In the genomic region with DNA sequence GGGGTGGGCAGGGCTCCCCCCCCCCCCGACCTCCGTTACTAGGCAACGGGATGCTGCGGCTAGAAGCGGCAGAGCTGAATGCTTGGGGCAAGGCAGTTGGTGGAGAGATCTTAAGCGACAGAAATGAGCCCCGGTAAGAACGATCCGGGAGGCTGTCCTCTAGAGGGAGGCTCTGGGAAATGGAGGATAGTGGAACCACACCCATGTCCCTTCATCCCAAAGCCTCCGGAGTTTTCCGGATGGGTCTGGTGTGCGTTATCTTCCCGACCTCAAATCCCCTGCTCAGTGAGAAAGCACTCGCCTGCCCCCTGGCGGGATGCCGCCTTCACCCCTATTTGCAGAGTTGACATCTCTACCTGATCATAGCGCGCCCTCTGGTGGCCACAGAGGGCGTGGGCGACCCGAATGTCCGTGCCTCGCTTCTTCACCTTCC, we compare ENCODE assay signal across 8 mouse cellular contexts. TPM values are rescaled to one million over a fixed set of nuclear protein-coding genes. Genes with fewer than 3 reads are reported as not detected.
DNase-seq lines count a peak whose midpoint lies in the region; ATAC-seq and TF ChIP-seq lines count a peak whose summit lies in the region.

A gene (plus strand): TSS at position 38 of the 433 bp plus-strand sequence.

- under 1% methylated on average over 23 of the region's 23 CpGs for WGBS in hindbrain, embryonic 16.5 days

- H3K4me1 ChIP-seq in hindbrain, embryonic 16.5 days (ENCODE audit: control insufficient read depth, insufficient read depth, low read depth, low read length), result no peaks in the 10 kb centered on the region

- ATAC-seq in common myeloid progenitor, adult 5-6 weeks (replicated peaks; ENCODE audit: low read depth, poor library complexity, severe bottlenecking), result peak; percentile 99
- ATAC-seq in hindbrain, embryonic 16.5 days, result peak; percentile 96

- no peak within 1 kb of the TSS for H3K27ac ChIP-seq in gastrocnemius, adult 2 months
- no peak within 1 kb of the TSS for H3K27ac ChIP-seq in hindbrain, embryonic 16.5 days (ENCODE audit: low read depth, low read length)

- no peak for TF ChIP-seq CTCF in gastrocnemius, adult 2 months (IDR thresholded peaks at IDR 0.05)

- peak within 1 kb of the TSS; percentile 62 for H3K4me3 ChIP-seq in gastrocnemius, adult 2 months
- peak within 1 kb of the TSS; percentile 49 for H3K4me3 ChIP-seq in hindbrain, embryonic 16.5 days (ENCODE audit: low read length)

- H3K4me2 ChIP-seq in hindbrain, embryonic 16.5 days (ENCODE audit: low read length), result peak within 1 kb of the TSS; percentile 53

- peak; percentile 95 for DNase-seq in ZHBTc4 (ENCODE audit: low read depth, low spot score)
- peak; percentile 96 for DNase-seq in gastrocnemius, adult 2 months
- DNase-seq in left cerebral cortex, adult 11 months (ENCODE audit: low spot score), result peak; percentile 94
- peak; percentile 98 for DNase-seq in lung, postnatal 36 days
- DNase-seq in retina, postnatal 1 day, result peak; percentile 94
- DNase-seq in thymus, postnatal 4 days, result peak; percentile 99

- no peaks in the 10 kb centered on the region for H3K27me3 ChIP-seq in hindbrain, embryonic 16.5 days (replicated peaks; ENCODE audit: control insufficient read depth, insufficient read depth, low read length)

- H3K36me3 ChIP-seq in hindbrain, embryonic 16.5 days (ENCODE audit: control insufficient read depth, insufficient read depth, low read length), result no peaks in the 10 kb centered on the region

- H3K9me3 ChIP-seq in hindbrain, embryonic 16.5 days (ENCODE audit: control insufficient read depth, low read length), result peaks cover 5% of the 10 kb centered on the region

- intact Hi-C loops in gastrocnemius, adult 2 months (cut with DNase I), result loop anchor here (1.0 to 5.0 kb wide), 4 partner anchors 117 to 495 kb away; no protein-coding TSS in a partner anchor

- H3K9ac ChIP-seq in hindbrain, embryonic 16.5 days (ENCODE audit: low read depth, low read length), result peak within 1 kb of the TSS; percentile 39

RNA-seq across cellular contexts. Expression of the gene that starts here (rescaled TPM):
- total RNA-seq in common myeloid progenitor, adult 5-6 weeks (2017), result not detected in 2 replicates
- not detected for total RNA-seq in gastrocnemius, adult 2 months (2021)
- 0.19 and 0.20 TPM in 2 replicates for polyA plus RNA-seq in hindbrain, embryonic 16.5 days (2015; fragmentation: Nextera tagmentation; extraction: Ambion mirVana)

Comparison
In these comparisons a context has a peak if more than half of its experiments do, and no peak if none do; other contexts are left out.
1. Peak in ATAC-seq in common myeloid progenitor, adult 5-6 weeks; RNA of the gene not detected or under 1 TPM.
2. Peak in DNase-seq and H3K4me3 ChIP-seq in gastrocnemius, adult 2 months; RNA of the gene not detected or under 1 TPM.
3. Peak in ATAC-seq, H3K4me3 ChIP-seq, H3K9ac ChIP-seq and H3K4me2 ChIP-seq in hindbrain, embryonic 16.5 days; RNA of the gene not detected or under 1 TPM.